Comparison of ENCODE assay signal across 8 mouse cellular contexts in genomic region chr10:128322141-128323108, GRCm38 (mm10). TPM values are rescaled to one million over a fixed set of nuclear protein-coding genes. Genes with fewer than 3 reads are reported as not detected.
A peak's percentile ranks its signal among the peaks of the same experiment; 100 is the strongest.
DNase-seq lines count a peak whose midpoint lies in the region; ATAC-seq and TF ChIP-seq lines count a peak whose summit lies in the region.

Gene Cnpy2, plus strand, starts transcription at chr10:128322459.

- H3K27me3 ChIP-seq in lung, embryonic 14.5 days (ENCODE audit: insufficient read depth, low read length), result no peaks in the 10 kb centered on the region

- H3K27ac ChIP-seq in lung, embryonic 14.5 days (ENCODE audit: low read depth), result peak within 1 kb of the TSS; percentile 96

- peaks cover 5% of the 10 kb centered on the region; the same call in 1 of the 2 replicates for H3K4me1 ChIP-seq in lung, embryonic 14.5 days (ENCODE audit: insufficient read depth)

- peak within 1 kb of the TSS; percentile 71 for H3K4me3 ChIP-seq in lung, embryonic 14.5 days (ENCODE audit: low read depth, low read length)

- ATAC-seq in frontal cortex, adult (ENCODE audit: low TSS enrichment), result peak; percentile 79
- peak; percentile 88 to 92 for ATAC-seq in hematopoietic stem cell, adult 5-6 weeks (replicated peaks in 1 of 2; ENCODE audit: insufficient read depth in 1 of 2, low FRiP score in 2 of 2, low TSS enrichment in 1 of 2, low read depth in 1 of 2, poor library complexity in 2 of 2, severe bottlenecking in 2 of 2)
- ATAC-seq in lung, embryonic 14.5 days (ENCODE audit: insufficient read depth), result peak; percentile 94
- peak; percentile 72 for ATAC-seq in neutrophil, adult 5-6 weeks (ENCODE audit: extremely low read depth, insufficient number of reproducible peaks, low FRiP score, poor library complexity, severe bottlenecking)

- H3K4me2 ChIP-seq in lung, embryonic 14.5 days, result peak within 1 kb of the TSS; percentile 92

- DNase-seq in MEL-GATA-1-ER (ENCODE audit: extremely low read depth, low read depth), result peak; percentile 77
- peak; percentile 77 for DNase-seq in cerebellum, adult 9-10 months
- peak; percentile 82 to 84 for DNase-seq in layer of hippocampus, adult 8-10 months (ENCODE audit: low spot score in 2 of 2)
- DNase-seq in lung, embryonic 14.5 days, result peak; percentile 97
- DNase-seq in testis, postnatal 14 days (ENCODE audit: low spot score), result peak; percentile 89

- H3K36me3 ChIP-seq in lung, embryonic 14.5 days (ENCODE audit: insufficient read depth), result peaks cover 58% of the 10 kb centered on the region

- TF ChIP-seq CTCF in lung, embryonic 14.5 days (IDR thresholded peaks at IDR 0.05; ENCODE audit: low read depth), result no peak

- H3K9me3 ChIP-seq in lung, embryonic 14.5 days (ENCODE audit: low read depth, low read length), result no peaks in the 10 kb centered on the region

- peak within 1 kb of the TSS; percentile 94 for H3K9ac ChIP-seq in lung, embryonic 14.5 days

- under 1% methylated on average over 40 of the region's 40 CpGs for WGBS in lung, embryonic 14.5 days

RNA-seq across cellular contexts. Expression of gene Cnpy2, which starts in this region (rescaled TPM):
- total RNA-seq in hematopoietic stem cell, adult 5-6 weeks (2017), result 106 and 135 TPM in 2 replicates
- 10 to 100 TPM; 69.2 to 89.4 (median 82.4) TPM for total RNA-seq in layer of hippocampus, adult 8-10 months (2022)
- polyA plus RNA-seq in lung, embryonic 14.5 days (2014; fragmentation: Nextera tagmentation; extraction: Ambion mirVana), result 317 and 336 TPM in 2 replicates
- 23.6 and 30.7 TPM in 2 replicates for total RNA-seq in neutrophil, adult 5-6 weeks (2017)

Comparison
In these comparisons a context has a peak if more than half of its experiments do, and no peak if none do; other contexts are left out.
1. Peak in every context shown above with its lines: DNase-seq, ATAC-seq, H3K4me3 ChIP-seq and H3K27ac ChIP-seq.